8 mouse cellular contexts compared by ENCODE assay signal in genomic region chr1:21166287-21166733, GRCm38 (mm10). TPM values are rescaled to one million over a fixed set of nuclear protein-coding genes. Genes with fewer than 3 reads are reported as not detected.
DNase-seq lines count a peak whose midpoint lies in the region; ATAC-seq lines count a peak whose summit lies in the region.

No protein-coding gene starts in this region.

- DNase-seq in ZHBTc4 (ENCODE audit: low read depth, low spot score): peak; percentile 95
- DNase-seq in gastrocnemius, postnatal 14 days: peak; percentile 85
- DNase-seq in left cerebral cortex, postnatal 10 days (ENCODE audit: extremely low spot score in 1 of 2, low spot score in 2 of 2): peak; percentile 82 to 89
- DNase-seq in mesoderm, embryonic 11.5 days (ENCODE audit: low read depth, low spot score): peak; percentile 92
- DNase-seq in right cerebral cortex, postnatal 36 days (ENCODE audit: low spot score in 2 of 2): peak; percentile 85 to 86
- peak; percentile 85 for DNase-seq in yolk sac, embryonic 10.5 days (ENCODE audit: low spot score)

- peak; percentile 98 for ATAC-seq in common myeloid progenitor, adult 5-6 weeks (replicated peaks; ENCODE audit: low read depth, poor library complexity, severe bottlenecking)
- peak; percentile 83 for ATAC-seq in inflammation-experienced regulatory T-cells, adult 6 months

- intact Hi-C loops in gastrocnemius, postnatal 14 days (cut with DNase I; ENCODE audit: low total_unique reads): no loop called here
- intact Hi-C loops in left cerebral cortex, postnatal 10 days (cut with DNase I): loop anchor here (5.0 to 10.0 kb wide), 2 partner anchors 51 to 552 kb away; partner anchors contain the start of genes Pkhd1 and Tmem14a

RNA-seq across cellular contexts. Expression of gene Tmem14a, which starts 52.1 kb away (rescaled TPM):
- total RNA-seq in common myeloid progenitor, adult 5-6 weeks (2017): 4.3 and 13.6 TPM in 2 replicates
- 1 to 10 TPM; 1.3 to 1.7 TPM for total RNA-seq in gastrocnemius, postnatal 14 days (2021)
- polyA plus RNA-seq in inflammation-experienced regulatory T-cells, adult 6 months (2017; shearing (Covaris generic)): 1 to 10 TPM; 3.5 to 4.6 (median 4.0) TPM
- total RNA-seq in left cerebral cortex, postnatal 10 days (2021): 10 to 100 TPM; 22.9 to 23.1 TPM

Comparison
In these comparisons a context has a peak if more than half of its experiments do, and no peak if none do; other contexts are left out.
1. Peak in every context shown above with its lines: DNase-seq and ATAC-seq.